Mouse (Mus musculus) embryo, embryonic 10 days (tissue): Measurements from ENCODE around the gene Vmn2r50.
"Not testable (repeated sequence)": the region's sequence is repeated elsewhere in the genome, so short reads cannot be mapped to it uniquely, and the experiment has no call there.

ENCODE experiments used
- DNase-seq: peaks from one replicate; pipeline ENCODE4 v3.0.0-alpha.2; 2015; ENCODE audit warnings: low spot score

Vmn2r50 gene

DNA sequence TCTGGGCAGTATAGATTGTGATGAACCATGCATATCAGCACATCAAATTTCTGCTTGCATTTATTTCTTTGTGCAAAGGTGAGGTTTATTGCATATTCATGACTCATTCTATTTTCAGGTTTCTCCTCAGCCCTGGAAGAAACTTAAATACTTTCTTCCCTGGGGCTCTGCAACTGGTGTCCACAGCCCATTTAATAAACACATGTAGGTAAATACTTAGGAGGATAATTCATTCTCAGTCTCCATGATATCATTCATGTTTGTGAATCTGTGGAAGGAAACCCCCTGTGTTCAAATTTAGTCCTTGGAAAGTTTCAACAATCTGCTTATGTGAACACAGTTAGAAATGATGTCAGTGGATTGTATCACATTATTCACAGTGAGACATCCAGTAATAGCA is at the start of gene Vmn2r50:
Vmn2r50 (minus strand) TSS at position 101 of the 400 bp plus-strand sequence.
- DNase-seq, result not testable (repeated sequence)

DNA sequence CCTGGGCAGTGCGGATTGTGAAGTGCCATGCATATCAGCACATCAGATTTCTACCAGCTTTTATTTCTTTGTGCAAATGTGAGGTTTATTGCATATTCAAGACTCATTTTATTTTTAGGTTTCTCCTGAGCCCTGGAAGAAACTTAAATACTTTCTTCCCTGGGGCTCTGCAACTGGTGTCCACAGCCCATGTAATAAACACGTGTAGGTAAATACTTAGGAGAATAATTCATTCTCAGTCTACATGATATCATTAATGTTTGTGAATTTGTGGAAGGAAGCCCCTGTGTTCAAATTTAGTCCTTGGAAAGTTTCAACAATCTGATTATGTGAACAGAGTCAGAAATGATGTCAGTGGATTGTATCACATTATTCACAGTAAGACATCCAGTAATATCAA is 60.9 kb downstream of the Vmn2r50 start, which contains the start of gene Vmn2r49:
Vmn2r49 (minus strand) TSS at position 101 of the 400 bp plus-strand sequence.
- not testable (repeated sequence) for DNase-seq
